Mouse (Mus musculus) kidney, postnatal 0 days (tissue): ENCODE results near the gene Mef2a. TPM values are rescaled to one million over a fixed set of nuclear protein-coding genes. Genes with fewer than 3 reads are reported as not detected.

Source experiments
- ATAC-seq: fragments of 200-750 bp; cut with Nextera tagmentation; replicated peaks from 2 replicates; pipeline ENCODE4 v1.8.0; 2017; ENCODE audit warnings: low read depth, moderate number of reproducible peaks, moderate TSS enrichment, moderate library complexity; ENCODE audit not compliant: low FRiP score
- DNase-seq: peaks from one replicate; pipeline ENCODE4 v3.0.0-alpha.2; 2016; ENCODE audit warnings: low spot score
- H3K27ac ChIP-seq: fragments of 300-500 bp; sonication (generic); 2 replicates; pipeline ENCODE4 v1.5.1; 2014; ENCODE audit warnings: mild to moderate bottlenecking
- H3K27me3 ChIP-seq: fragments of 300-500 bp; sonication (generic); 2 replicates; pipeline ENCODE4 v1.6.1; 2014; ENCODE audit warnings: low read length, mixed read lengths; ENCODE audit not compliant: insufficient read depth
- H3K36me3 ChIP-seq: fragments of 300-500 bp; sonication (generic); 2 replicates; pipeline ENCODE4 v1.6.1; 2014; ENCODE audit warnings: low read length, mixed read lengths; ENCODE audit not compliant: insufficient read depth
- H3K4me1 ChIP-seq: fragments of 300-500 bp; sonication (generic); replicated peaks from 2 replicates; pipeline ENCODE4 v1.6.1; 2014; ENCODE audit warnings: antibody characterized with exemption, low read length, mixed read lengths; ENCODE audit not compliant: insufficient read depth
- H3K4me2 ChIP-seq: fragments of 300-500 bp; sonication (generic); 2 replicates; pipeline ENCODE4 v1.6.1; 2014; ENCODE audit warnings: mild to moderate bottlenecking, low read length, moderate library complexity, mixed read lengths
- H3K4me3 ChIP-seq: fragments of 300-500 bp; sonication (generic); replicated peaks from 2 replicates; pipeline ENCODE4 v1.5.1; 2014; ENCODE audit warnings: low read depth, low read length
- H3K9ac ChIP-seq: fragments of 300-500 bp; sonication (generic); 2 replicates; pipeline ENCODE4 v1.6.1; 2014; ENCODE audit warnings: low read depth, low read length
- H3K9me3 ChIP-seq: fragments of 300-500 bp; sonication (generic); replicated peaks from 2 replicates; pipeline ENCODE4 v1.6.1; 2016; ENCODE audit warnings: low read length, inconsistent platforms, mixed read lengths
- CTCF ChIP-seq: IDR thresholded peaks from 2 replicates; pipeline ENCODE4 v1.5.1; 2016; ENCODE audit warnings: antibody characterized with exemption, low read depth, mild to moderate bottlenecking, moderate library complexity
- WGBS: fragments of 180-500 bp; shearing (Covaris S2); extraction: QIAGEN DNeasy Blood & Tissue Kit; methylation state at CpG from one replicate; pipeline ENCODE4 v1.1.7; 2014; 5-methylcytosine and 5-hydroxymethylcytosine counted together
- polyA plus RNA-seq: library from polyadenylated mRNA; unstranded; fragments of >200 nt; fragmentation: Nextera tagmentation; extraction: Ambion mirVana; gene quantifications from 2 replicates; pipeline ENCODE4 v1.2.1, GENCODE M21; 2015

Gene Mef2a
- polyA plus RNA-seq, 1 experiment from 2014 or later = 33.3 TPM

DNA sequence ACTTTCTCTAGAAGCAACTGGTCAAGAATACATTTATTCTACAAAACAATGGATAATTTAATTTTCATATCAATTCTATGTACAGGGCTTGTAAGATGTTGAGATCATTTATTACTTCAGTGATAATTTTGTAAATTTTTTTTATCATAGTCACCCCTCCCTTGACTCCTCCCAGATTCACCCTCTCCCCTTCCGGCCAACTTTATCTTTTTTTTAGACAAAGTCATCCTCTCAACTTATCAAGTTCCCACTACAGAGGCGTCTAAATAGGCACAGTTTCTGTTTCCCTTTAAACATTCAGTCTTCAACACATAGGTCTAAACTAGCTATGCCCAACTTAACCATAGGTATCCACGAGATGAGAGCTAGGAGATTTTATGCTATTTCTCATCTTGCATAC, 59.5 kb downstream of the Mef2a start:
- Histone ChIP-seq H3K9ac (no peak overlapping the region), H3K36me3 (0 out of 2 replicates have a peak, but pooled peaks cover 4% of the 10 kb centered on the region), H3K4me3 (no peak overlapping the region), H3K4me2 (no peak overlapping the region), H3K4me1 (no peaks in the 10 kb centered on the region), H3K27ac (no peak overlapping the region), H3K27me3 (no peaks in the 10 kb centered on the region), H3K9me3 (no peaks in the 10 kb centered on the region)
- no peak for ATAC-seq
- 89% methylated on average over 3 of the region's 3 CpGs for WGBS
- no peak for TF ChIP-seq CTCF
- DNase-seq = no peak

DNA sequence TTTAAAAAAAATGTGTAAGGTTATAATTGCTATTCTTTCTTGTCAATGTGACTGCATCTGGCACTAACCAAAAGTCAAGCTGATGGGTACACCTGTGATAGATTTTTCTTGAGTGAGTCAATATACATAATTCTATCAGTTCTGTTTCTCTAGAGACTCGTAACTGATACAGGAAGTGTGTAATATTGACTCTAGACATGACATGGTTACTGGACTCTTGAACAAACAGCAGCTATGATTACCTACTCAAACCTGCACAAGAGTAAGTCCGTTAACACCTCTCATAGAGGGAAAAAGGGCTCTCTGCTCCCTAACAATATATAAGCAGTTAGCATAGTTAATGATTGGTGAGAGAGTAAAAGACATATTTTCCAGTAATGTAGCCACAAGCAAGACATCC, 62.5 kb downstream of the Mef2a start:
- H3K9me3 ChIP-seq = no peaks in the 10 kb centered on the region
- WGBS = 73% methylated on average over 2 of the region's 2 CpGs
- ATAC-seq = no peak

DNA sequence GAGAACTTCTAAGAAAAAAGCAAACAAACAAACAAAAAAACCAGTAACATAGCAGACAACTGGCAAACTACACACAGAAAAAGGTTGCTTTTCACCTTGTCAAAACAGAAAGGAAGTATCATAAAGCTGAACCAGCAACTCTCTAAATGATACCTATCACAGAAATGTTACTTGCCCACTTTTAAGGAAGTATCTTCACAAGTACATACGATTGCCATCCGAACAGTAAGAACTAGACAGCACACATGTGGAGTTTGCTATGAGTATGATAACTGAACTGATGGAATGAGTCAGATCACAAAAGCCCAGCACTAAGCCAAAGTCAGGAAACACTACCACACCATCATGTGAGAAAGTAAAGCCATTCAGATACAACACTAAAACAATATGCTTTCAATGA, 64.6 kb downstream of the Mef2a start:
- Histone ChIP-seq H3K9me3 (no peaks in the 10 kb centered on the region), H3K4me2 (no peak overlapping the region), H3K27ac (no peak overlapping the region), H3K27me3 (no peaks in the 10 kb centered on the region), H3K4me3 (no peak overlapping the region), H3K4me1 (no peaks in the 10 kb centered on the region), H3K36me3 (no peaks in the 10 kb centered on the region), H3K9ac (no peak overlapping the region)
- 85% methylated on average over 2 of the region's 2 CpGs for WGBS
- no peak for TF ChIP-seq CTCF
- no peak for DNase-seq
- ATAC-seq = no peak

More for the DNA sequence above, 62.5 kb downstream of the Mef2a start:
- H3K27me3 ChIP-seq = no peaks in the 10 kb centered on the region
- no peak for DNase-seq
- TF ChIP-seq CTCF = no peak
- no peak overlapping the region for H3K4me2 ChIP-seq
- no peak overlapping the region for H3K4me3 ChIP-seq
- 0 out of 2 replicates have a peak, but pooled peaks cover 4% of the 10 kb centered on the region for H3K36me3 ChIP-seq
- H3K4me1 ChIP-seq = no peaks in the 10 kb centered on the region
- H3K9ac ChIP-seq = no peak overlapping the region
- no peak overlapping the region for H3K27ac ChIP-seq

DNA sequence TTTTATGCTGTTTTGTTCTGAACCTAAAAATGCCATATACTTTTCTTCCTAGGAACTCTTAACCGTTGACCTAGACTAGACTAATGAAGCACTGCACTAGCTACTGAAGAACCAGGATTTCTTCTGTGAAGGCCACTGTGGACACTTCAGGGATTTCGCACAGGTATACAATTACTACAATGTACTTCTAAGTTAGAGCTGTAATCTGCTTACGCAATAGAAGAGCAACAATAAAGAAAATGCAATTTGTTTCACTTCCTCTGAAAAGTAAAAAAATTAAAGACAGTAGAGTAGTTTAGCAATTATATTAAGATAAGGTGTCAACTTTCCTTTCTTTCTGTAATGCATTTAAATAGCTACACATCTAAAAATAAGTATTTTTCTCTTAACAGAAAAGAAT, 65.6 kb downstream of the Mef2a start:
- H3K4me2 ChIP-seq = no peak overlapping the region
- 94% methylated on average over 3 of the region's 3 CpGs for WGBS
- H3K27ac ChIP-seq = no peak overlapping the region
- ATAC-seq = no peak
- no peaks in the 10 kb centered on the region for H3K36me3 ChIP-seq
- no peaks in the 10 kb centered on the region for H3K4me1 ChIP-seq
- no peaks in the 10 kb centered on the region for H3K27me3 ChIP-seq
- TF ChIP-seq CTCF = no peak
- H3K4me3 ChIP-seq = no peak overlapping the region
- no peak for DNase-seq
- no peak overlapping the region for H3K9ac ChIP-seq
- no peaks in the 10 kb centered on the region for H3K9me3 ChIP-seq

DNA sequence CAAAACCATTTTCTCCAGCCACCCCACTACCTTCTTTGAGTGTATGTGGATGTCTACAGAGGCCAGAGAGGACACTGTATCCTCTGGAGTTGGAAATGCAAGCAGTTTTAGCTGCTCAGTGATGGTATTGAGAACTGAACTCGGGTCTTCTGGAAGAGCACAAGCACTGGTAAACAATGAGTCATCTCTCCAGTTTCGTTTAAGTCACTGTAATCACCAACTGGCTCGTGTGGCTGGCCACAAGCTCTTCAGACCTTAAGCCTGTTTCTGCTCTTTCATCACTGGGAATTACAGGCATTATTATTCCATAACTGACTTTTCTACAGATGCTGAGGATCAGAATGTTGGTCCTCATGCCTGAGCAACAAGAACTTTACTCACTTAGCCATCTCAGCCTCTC, 67.7 kb downstream of the Mef2a start:
- Histone ChIP-seq H3K4me3 (no peak overlapping the region), H3K36me3 (no peaks in the 10 kb centered on the region), H3K27ac (no peak overlapping the region), H3K4me1 (no peaks in the 10 kb centered on the region), H3K4me2 (no peak overlapping the region), H3K9ac (no peak overlapping the region), H3K9me3 (no peaks in the 10 kb centered on the region), H3K27me3 (no peaks in the 10 kb centered on the region)
- WGBS = 94% methylated on average over 3 of the region's 3 CpGs
- no peak for TF ChIP-seq CTCF
- ATAC-seq = no peak
- DNase-seq = no peak

DNA sequence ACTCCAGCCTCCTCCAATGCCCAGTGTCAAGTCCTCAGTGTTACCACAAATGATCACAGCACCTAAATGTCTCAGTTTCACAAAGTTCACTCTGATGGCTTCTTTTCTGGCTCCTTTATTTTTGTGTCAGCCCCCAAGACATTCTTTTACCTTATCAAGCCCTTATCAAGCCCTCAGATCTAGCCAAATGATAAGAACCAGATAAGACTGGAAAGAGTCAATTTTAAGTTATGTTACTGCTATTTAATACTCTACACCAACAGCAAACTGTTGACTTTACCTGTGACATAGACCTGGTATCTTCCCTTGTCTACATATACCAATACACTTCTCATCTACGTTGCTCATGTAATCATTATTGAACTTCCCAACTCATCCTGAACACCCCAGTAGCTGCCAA, 76.2 kb downstream of the Mef2a start:
- Histone ChIP-seq H3K9me3 (no peaks in the 10 kb centered on the region), H3K36me3 (no peaks in the 10 kb centered on the region), H3K27me3 (no peaks in the 10 kb centered on the region), H3K27ac (no peak overlapping the region), H3K9ac (no peak overlapping the region), H3K4me1 (no peaks in the 10 kb centered on the region), H3K4me2 (no peak overlapping the region), H3K4me3 (no peak overlapping the region)
- ATAC-seq (no peak), DNase-seq (no peak)
- TF ChIP-seq CTCF = no peak
- 76% methylated on average over 1 of the region's 1 CpGs for WGBS

DNA sequence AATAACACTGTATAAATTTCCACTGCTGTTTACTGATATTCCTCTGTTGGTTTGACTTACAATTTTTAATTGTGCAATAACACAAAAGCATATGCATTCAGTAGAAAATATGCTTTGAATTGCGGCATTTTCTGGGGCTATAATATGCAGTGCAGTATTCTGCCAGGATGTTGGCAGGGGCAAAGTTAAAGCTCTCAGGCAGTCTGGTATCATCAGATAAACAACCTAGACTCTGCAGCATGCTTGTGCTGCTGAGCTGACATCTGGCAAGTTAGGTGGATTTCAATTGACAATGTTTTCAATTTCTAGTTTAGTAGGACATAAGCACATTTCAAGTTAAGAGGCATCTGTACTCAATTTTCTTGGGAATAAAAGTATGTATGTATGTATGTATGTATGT, 81.3 kb downstream of the Mef2a start:
- DNase-seq (no peak), ATAC-seq (no peak)
- no peaks in the 10 kb centered on the region for H3K4me1 ChIP-seq
- TF ChIP-seq CTCF = no peak
- no peaks in the 10 kb centered on the region for H3K9me3 ChIP-seq
- H3K4me3 ChIP-seq = no peak overlapping the region
- H3K27me3 ChIP-seq = no peaks in the 10 kb centered on the region
- H3K9ac ChIP-seq = no peak overlapping the region
- H3K4me2 ChIP-seq = no peak overlapping the region
- no peaks in the 10 kb centered on the region for H3K36me3 ChIP-seq
- WGBS = 98% methylated on average over 1 of the region's 1 CpGs
- H3K27ac ChIP-seq = no peak overlapping the region
